Mouse (Mus musculus) heart, postnatal 0 days (tissue): ENCODE results near the gene Fbxo33. TPM values are rescaled to one million over a fixed set of nuclear protein-coding genes. Genes with fewer than 3 reads are reported as not detected.

Experiments used
- ATAC-seq: fragments of 200-750 bp; cut with Nextera tagmentation; 2 replicates; pipeline ENCODE4 v1.8.0; 2017; ENCODE audit warnings: low read depth, moderate number of reproducible peaks, moderate library complexity; ENCODE audit not compliant: insufficient read depth
- DNase-seq: peaks from one replicate; pipeline ENCODE4 v3.0.0-alpha.2; 2016; ENCODE audit warnings: low spot score
- H3K27ac ChIP-seq: fragments of 300-500 bp; sonication (generic); 2 replicates; pipeline ENCODE4 v1.5.1; 2014; ENCODE audit warnings: low read depth, mild to moderate bottlenecking
- H3K27me3 ChIP-seq: fragments of 300-500 bp; sonication (generic); 2 replicates; pipeline ENCODE4 v1.6.1; 2014; ENCODE audit warnings: low read length, mixed read lengths; ENCODE audit not compliant: control insufficient read depth, insufficient read depth
- H3K36me3 ChIP-seq: fragments of 300-500 bp; sonication (generic); replicated peaks from 2 replicates; pipeline ENCODE4 v1.6.1; 2014; ENCODE audit warnings: low read length, mixed read lengths; ENCODE audit not compliant: control insufficient read depth, insufficient read depth
- H3K4me1 ChIP-seq: fragments of 300-500 bp; sonication (generic); 2 replicates; pipeline ENCODE4 v1.6.1; 2014; ENCODE audit warnings: antibody characterized with exemption; ENCODE audit not compliant: control insufficient read depth, insufficient read depth
- H3K4me2 ChIP-seq: fragments of 300-500 bp; sonication (generic); 2 replicates; pipeline ENCODE4 v1.6.1; 2014; ENCODE audit warnings: low read depth, mild to moderate bottlenecking, low read length, moderate library complexity
- H3K4me3 ChIP-seq: fragments of 300-500 bp; sonication (generic); 2 replicates; pipeline ENCODE4 v1.5.1; 2014; ENCODE audit warnings: low read depth, low read length
- H3K9ac ChIP-seq: fragments of 300-500 bp; sonication (generic); replicated peaks from 2 replicates; pipeline ENCODE4 v1.6.1; 2014; ENCODE audit warnings: low read depth, low read length, mixed read lengths
- H3K9me3 ChIP-seq: fragments of 300-500 bp; sonication (generic); replicated peaks from 2 replicates; pipeline ENCODE4 v1.6.1; 2016; ENCODE audit warnings: low read length; ENCODE audit not compliant: control insufficient read depth
- CTCF ChIP-seq: IDR thresholded peaks from 2 replicates; pipeline ENCODE4 v1.5.1; 2016; ENCODE audit warnings: antibody characterized with exemption, control low read depth, low read depth
- EP300 ChIP-seq: IDR thresholded peaks from 2 replicates; pipeline ENCODE4 v1.6.1; 2016; ENCODE audit warnings: antibody characterized with exemption, low read depth
- WGBS: fragments of 180-500 bp; shearing (Covaris S2); extraction: QIAGEN DNeasy Blood & Tissue Kit; methylation state at CpG from one replicate; pipeline ENCODE4 v1.1.7; 2014; 5-methylcytosine and 5-hydroxymethylcytosine counted together
- microRNA-seq: library from miRNA; unstranded; fragments of <30 nt; microRNA quantifications from one replicate; pipeline ENCODE4, GENCODE M21; 2016
- polyA plus RNA-seq: library from polyadenylated mRNA; unstranded; fragments of >200 nt; fragmentation: Nextera tagmentation; extraction: Ambion mirVana; gene quantifications from 2 replicates; pipeline ENCODE4 v1.2.1, GENCODE M21; 2015
- total RNA-seq: library from RNA; depleted of rRNA; stranded (reverse); fragments of >200 nt; gene quantifications from 2 replicates; pipeline ENCODE4 v1.2.3, GENCODE M21; 2014; ENCODE audit warnings: low replicate concordance; rRNA removed

Gene Fbxo33
- total and polyA plus RNA-seq, 2 experiments from 2014 or later: 3.6 to 9.7 TPM

- H3K27ac ChIP-seq: no peak overlapping the region
- H3K4me1 ChIP-seq: no peaks in the 10 kb centered on the region
- H3K36me3 ChIP-seq: peaks cover 58% of the 10 kb centered on the region
- H3K27me3 ChIP-seq: no peaks in the 10 kb centered on the region
- no peaks in the 10 kb centered on the region for H3K9me3 ChIP-seq
- no peak overlapping the region for H3K9ac ChIP-seq
- DNase-seq: no peak
- TF ChIP-seq CTCF: no peak
- no peak for TF ChIP-seq EP300
- H3K4me3 ChIP-seq: no peak overlapping the region
- H3K4me2 ChIP-seq: no peak overlapping the region
- no peak for ATAC-seq
- WGBS: 87% methylated on average over 4 of the region's 4 CpGs
These were observed 49.6 kb downstream of the Fbxo33 start for GRCm38 (mm10) chr12:59169935-59170334.

- WGBS: 95% methylated on average over 4 of the region's 4 CpGs
- no peak for DNase-seq
- Histone ChIP-seq H3K4me2 (no peak overlapping the region), H3K27me3 (no peaks in the 10 kb centered on the region), H3K36me3 (peaks cover 77% of the 10 kb centered on the region), H3K27ac (no peak overlapping the region), H3K9me3 (no peaks in the 10 kb centered on the region), H3K9ac (no peak overlapping the region), H3K4me3 (no peak overlapping the region), H3K4me1 (no peaks in the 10 kb centered on the region)
- no peak for ATAC-seq
- TF ChIP-seq EP300: no peak
- no peak for TF ChIP-seq CTCF
These were observed 53.0 kb downstream of the Fbxo33 start for GRCm38 (mm10) chr12:59166557-59166956.

- no peak overlapping the region for H3K27ac ChIP-seq
- no peak overlapping the region for H3K9ac ChIP-seq
- ATAC-seq: no peak
- DNase-seq: no peak
- H3K27me3 ChIP-seq: no peaks in the 10 kb centered on the region
- no peaks in the 10 kb centered on the region for H3K9me3 ChIP-seq
- 58% methylated on average over 6 of the region's 6 CpGs for WGBS
- peaks cover 76% of the 10 kb centered on the region for H3K36me3 ChIP-seq
- no peaks in the 10 kb centered on the region for H3K4me1 ChIP-seq
- TF ChIP-seq CTCF: no peak
- H3K4me3 ChIP-seq: no peak overlapping the region
- no peak overlapping the region for H3K4me2 ChIP-seq
These were observed 55.0 kb downstream of the Fbxo33 start for GRCm38 (mm10) chr12:59164522-59164921.

GRCm38 (mm10) chr12:59162797-59163196, 56.7 kb downstream of the Fbxo33 start:
- Histone ChIP-seq H3K9ac (no peak overlapping the region), H3K27ac (no peak overlapping the region), H3K9me3 (no peaks in the 10 kb centered on the region), H3K27me3 (no peaks in the 10 kb centered on the region), H3K4me2 (no peak overlapping the region), H3K4me3 (no peak overlapping the region), H3K36me3 (peaks cover 78% of the 10 kb centered on the region), H3K4me1 (no peaks in the 10 kb centered on the region)
- TF ChIP-seq CTCF (no peak), EP300 (no peak)
- ATAC-seq: no peak
- WGBS: 90% methylated on average over 2 of the region's 2 CpGs
- no peak for DNase-seq

GRCm38 (mm10) chr12:59161091-59161490, 58.4 kb downstream of the Fbxo33 start:
- no peak for DNase-seq
- Histone ChIP-seq H3K9me3 (no peaks in the 10 kb centered on the region), H3K4me2 (no peak overlapping the region), H3K27me3 (no peaks in the 10 kb centered on the region), H3K9ac (no peak overlapping the region), H3K27ac (no peak overlapping the region), H3K4me1 (no peaks in the 10 kb centered on the region), H3K4me3 (no peak overlapping the region), H3K36me3 (peaks cover 84% of the 10 kb centered on the region)
- TF ChIP-seq EP300 (no peak), CTCF (no peak)
- ATAC-seq: no peak
- 64% methylated on average over 2 of the region's 2 CpGs for WGBS

Small RNA genes within 50 kb of the gene (microRNA-seq; reads per million reads assigned to microRNA genes)
- gene Gm27284: not detected

Other genes starting within 250 kb of the Fbxo33 start
- 58.9 and 77.7 TPM in 2 replicates for gene Sec23a, start 207.7 kb downstream of the Fbxo33 start, total RNA-seq
- gene Sec23a, start 207.7 kb downstream of the Fbxo33 start, polyA plus RNA-seq: 41.5 and 42.8 TPM in 2 replicates
- gene Gemin2, start 206.3 kb downstream of the Fbxo33 start, total RNA-seq: 3.7 and 4.7 TPM in 2 replicates
- 16.0 and 16.3 TPM in 2 replicates for gene Gemin2, start 206.3 kb downstream of the Fbxo33 start, polyA plus RNA-seq
- gene Trappc6b, start 158.3 kb downstream of the Fbxo33 start, total RNA-seq: 23.2 and 57.8 TPM in 2 replicates
- 95.4 and 96.6 TPM in 2 replicates for gene Trappc6b, start 158.3 kb downstream of the Fbxo33 start, polyA plus RNA-seq
- gene Pnn, start 152.8 kb downstream of the Fbxo33 start, total RNA-seq: 6.7 and 11.8 TPM in 2 replicates
- 36.6 and 41.3 TPM in 2 replicates for gene Pnn, start 152.8 kb downstream of the Fbxo33 start, polyA plus RNA-seq
- gene Mia2, start 123.9 kb downstream of the Fbxo33 start, total RNA-seq: 25.4 and 32.3 TPM in 2 replicates
- 43.6 and 43.8 TPM in 2 replicates for gene Mia2, start 123.9 kb downstream of the Fbxo33 start, polyA plus RNA-seq